Mouse (Mus musculus): ENCODE data around the gene Nfyc. TPM values are rescaled to one million over a fixed set of nuclear protein-coding genes. Genes with fewer than 3 reads are reported as not detected.

Nfyc gene
- total RNA-seq (2021) = 10 to 100 TPM; 45.1 to 49.4 TPM
- long read RNA-seq, experiment 1, transcript Nfyc-201 (10 exons, 1,932 nt) = major isoform, 22 of 47 reads
- long read RNA-seq, experiment 1, transcript Nfyc-205 (3 exons, 951 nt) = minor isoform, 5 of 47 reads
- long read RNA-seq, experiment 1, partial matches to known transcripts = 8 of 47 reads
- long read RNA-seq, experiment 1, other reads (novel, unspliced or antisense) = 10 of 47 reads
- long read RNA-seq, experiment 2, transcript Nfyc-201 (10 exons, 1,932 nt) = major isoform, 23 of 38 reads
- long read RNA-seq, experiment 2, partial matches to known transcripts = 0 of 38 reads
- long read RNA-seq, experiment 2, other reads (novel, unspliced or antisense) = 12 of 38 reads

- no peak for DNase-seq (ENCODE audit: low spot score in 2 of 2)
Observed at GRCm38 (mm10) chr4:120831472-120831871, at the start of gene Nfyc. Gene Nfyc (minus strand): TSS chr4:120831572.

DNA sequence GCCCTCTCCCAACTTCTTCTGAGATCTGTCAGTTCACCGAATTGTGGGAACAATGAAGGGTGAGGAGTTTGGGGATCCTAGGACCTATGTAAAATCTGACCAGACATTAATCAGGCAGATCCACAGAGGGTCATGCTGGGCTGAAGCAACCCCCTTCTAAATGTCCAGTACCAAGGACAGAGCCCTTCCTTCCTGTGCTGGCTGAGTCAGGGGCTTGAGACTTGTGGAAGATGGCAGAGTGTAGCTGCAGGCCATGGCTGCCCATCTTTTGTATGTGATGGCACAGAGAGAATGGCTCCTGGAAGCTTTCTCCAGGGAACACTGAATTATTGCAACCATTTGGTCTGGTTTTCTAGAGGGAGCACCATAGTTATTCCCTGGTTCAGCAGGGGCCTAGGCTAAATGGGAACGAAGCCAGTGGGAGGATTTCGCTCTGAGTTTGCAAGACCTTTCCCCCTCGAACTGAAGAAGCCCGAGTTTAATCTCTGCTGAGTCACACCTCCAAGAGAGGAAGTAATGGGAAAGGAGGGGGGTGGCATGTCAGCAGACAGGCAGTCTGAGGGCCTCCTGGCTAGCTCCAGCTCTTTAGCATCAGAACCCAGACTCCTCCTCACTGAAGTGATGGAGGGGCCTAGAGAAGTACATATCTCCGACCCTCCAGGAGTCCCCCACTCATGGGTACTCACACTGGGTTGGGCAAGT lies 49.5 kb upstream of the Nfyc start:
- DNase-seq (ENCODE audit: low spot score in 2 of 2) = no peak

DNA sequence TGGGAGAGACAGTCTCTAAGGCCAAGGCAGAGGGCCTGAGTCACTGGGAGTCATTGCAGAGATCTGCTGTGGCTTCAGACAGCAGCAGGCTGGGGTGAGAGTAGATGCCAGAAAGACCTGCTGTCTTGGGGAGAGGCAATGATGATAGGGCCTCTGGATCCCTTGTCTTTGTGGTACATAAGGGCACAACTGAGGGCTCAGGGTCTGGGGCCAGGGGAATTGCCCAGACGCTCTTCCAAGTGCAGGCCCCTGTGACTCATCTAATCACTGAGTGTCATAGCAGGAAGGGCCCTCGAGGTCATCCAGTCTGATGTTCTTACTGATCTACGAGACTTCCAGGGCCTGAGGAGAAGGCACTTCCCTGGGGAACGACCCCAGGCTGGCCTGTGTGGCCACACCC lies 48.0 kb upstream of the Nfyc start:
- DNase-seq (ENCODE audit: low spot score in 2 of 2) = no peak

- peak; percentile 66 to 75 for DNase-seq (ENCODE audit: low spot score in 2 of 2)
Observed at GRCm38 (mm10) chr4:120878728-120879127, 47.4 kb upstream of the Nfyc start.

DNA sequence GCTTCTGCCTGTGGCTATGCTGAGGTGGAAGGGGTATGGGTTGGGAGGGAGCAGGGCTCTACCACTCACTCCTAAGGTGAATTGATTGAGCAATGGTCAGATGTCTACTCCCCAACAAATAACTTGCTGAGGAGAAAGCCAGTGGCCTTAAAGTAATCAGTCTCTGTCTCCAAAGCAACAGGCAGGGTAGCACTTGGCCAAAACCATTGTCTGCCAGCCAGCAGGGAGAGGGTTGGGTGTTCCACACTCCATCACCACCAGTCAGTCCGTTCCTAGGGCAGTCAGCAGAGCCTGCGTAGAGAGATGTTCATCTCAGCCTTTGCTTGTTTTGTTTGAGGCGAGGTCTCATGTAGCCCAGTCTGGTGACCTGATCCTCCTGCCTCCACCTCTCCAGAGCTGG lies 44.6 kb upstream of the Nfyc start:
- DNase-seq (ENCODE audit: low spot score in 2 of 2) = no peak

DNA sequence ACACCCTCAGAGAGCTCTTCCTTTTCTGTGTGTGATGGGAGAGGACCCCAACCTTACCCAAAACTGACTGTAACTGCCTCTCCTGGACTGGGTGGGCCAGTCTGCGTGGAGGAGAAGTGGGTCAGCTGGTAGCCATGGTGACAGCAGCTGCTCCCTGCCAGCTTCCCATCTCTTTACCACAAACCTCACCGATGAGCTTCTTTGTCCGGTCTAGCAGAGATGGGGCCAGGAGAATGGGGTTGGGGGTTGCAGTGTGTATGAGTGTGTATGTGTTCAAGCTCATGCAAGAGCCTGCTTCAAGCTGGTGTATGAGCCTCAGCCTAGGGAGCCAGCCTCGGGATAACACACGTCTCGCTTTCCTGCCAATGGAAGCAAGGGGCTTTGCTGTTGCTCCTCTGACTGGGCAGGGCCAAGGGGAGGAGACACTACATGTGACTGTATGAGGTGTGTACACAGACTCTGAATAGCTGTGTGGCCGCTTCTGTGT lies 38.9 kb upstream of the Nfyc start:
- no peak for DNase-seq (ENCODE audit: low spot score in 2 of 2)

- no peak for DNase-seq (ENCODE audit: low spot score in 2 of 2)
Observed at GRCm38 (mm10) chr4:120868988-120869387, 37.6 kb upstream of the Nfyc start.

DNA sequence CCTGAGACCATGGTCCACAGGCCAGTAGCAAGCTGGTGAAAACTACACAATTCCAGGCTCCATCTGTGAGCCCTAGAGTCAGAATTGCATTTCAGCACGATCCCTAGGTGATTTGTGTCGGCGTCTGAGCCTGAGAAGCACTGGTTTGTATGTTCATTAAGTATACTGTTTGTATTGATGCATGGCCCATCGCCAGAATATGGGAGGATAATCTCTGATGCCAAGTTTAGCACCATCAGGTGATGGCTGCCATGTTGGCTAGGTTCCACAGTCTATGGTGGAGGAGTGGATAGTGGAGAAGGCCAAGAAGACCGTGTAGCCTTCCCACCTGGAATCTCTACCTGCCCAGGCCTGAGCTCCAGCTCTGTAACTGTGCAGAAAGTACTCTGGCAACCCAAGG lies 36.9 kb upstream of the Nfyc start:
- DNase-seq (ENCODE audit: low spot score in 2 of 2) = no peak

- no peak for DNase-seq (ENCODE audit: low spot score in 2 of 2)
Observed at GRCm38 (mm10) chr4:120866211-120866610, 34.8 kb upstream of the Nfyc start.

GRCm38 (mm10) chr4:120859865-120860264 lies 28.5 kb upstream of the Nfyc start:
- DNase-seq (ENCODE audit: low spot score in 2 of 2) = peak; percentile 68 to 77

GRCm38 (mm10) chr4:120856376-120856775 lies 25.0 kb upstream of the Nfyc start:
- no peak for DNase-seq (ENCODE audit: low spot score in 2 of 2)

- no peak for DNase-seq (ENCODE audit: low spot score in 2 of 2)
Observed at GRCm38 (mm10) chr4:120855360-120856060, 24.1 kb upstream of the Nfyc start.

DNA sequence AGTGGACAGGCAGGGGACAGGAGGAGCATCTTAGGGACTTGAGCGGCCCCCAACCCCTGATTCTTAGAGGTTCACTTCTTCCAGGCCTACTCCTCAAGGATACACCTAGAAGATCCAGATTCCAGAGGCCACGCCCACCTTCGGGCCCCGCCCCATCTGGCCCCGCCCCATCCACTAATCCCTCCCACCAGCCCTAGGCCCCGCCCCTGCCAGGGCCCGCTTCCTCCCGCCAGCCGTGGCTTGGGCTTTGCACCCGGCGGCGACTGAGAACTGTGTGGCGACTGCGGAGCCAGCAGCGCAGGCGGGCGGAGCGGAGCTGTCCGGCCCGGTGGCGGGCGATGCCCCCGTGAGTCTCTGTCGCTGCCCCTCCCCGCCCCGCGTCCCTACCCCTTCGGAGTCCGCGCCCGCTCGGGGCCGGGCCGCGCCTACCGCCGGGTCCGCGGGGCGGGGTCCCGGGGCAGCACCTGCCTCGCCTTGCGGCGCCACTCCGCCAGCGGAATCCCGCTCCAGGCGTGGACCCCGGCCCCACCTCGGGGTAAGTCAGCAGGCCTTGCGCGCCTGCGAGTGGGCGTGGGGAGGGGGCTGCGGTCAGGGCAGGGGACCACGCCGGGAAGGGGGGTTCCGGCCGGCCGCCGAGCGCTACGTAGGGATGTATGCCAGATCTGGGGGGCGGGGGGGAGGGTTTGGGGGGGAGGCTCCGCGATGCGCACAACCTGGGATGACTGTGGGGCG lies 23.4 kb upstream of the Nfyc start, which contains the start of gene Rims3:
Gene Rims3, plus strand, starts transcription at position 229 of the 732 bp plus-strand sequence.
- DNase-seq (ENCODE audit: low spot score in 2 of 2) = peak; percentile 70 to 74

- DNase-seq (ENCODE audit: low spot score in 2 of 2) = peak; percentile 71 to 88
Observed at GRCm38 (mm10) chr4:120850946-120851345, 19.6 kb upstream of the Nfyc start.

DNA sequence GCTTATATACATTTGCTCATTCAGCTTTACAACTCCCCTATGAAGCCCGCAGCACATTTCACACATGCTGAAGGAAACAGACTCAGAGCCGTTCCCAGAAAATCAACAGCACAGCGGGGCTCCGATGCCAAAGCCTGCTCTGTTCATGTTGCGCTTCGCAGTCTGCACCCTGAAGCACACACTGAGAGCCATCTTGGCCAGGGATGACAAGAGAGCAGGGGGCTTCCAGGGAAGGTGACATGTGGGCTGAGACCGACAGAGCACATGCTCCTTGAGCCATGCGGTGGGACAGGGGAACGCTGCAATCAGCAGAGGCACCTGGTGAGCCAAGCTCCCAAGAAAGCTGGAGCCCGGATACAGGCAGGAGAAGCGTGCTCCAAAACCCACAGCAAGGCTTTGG lies 18.1 kb upstream of the Nfyc start:
- DNase-seq (ENCODE audit: low spot score in 2 of 2) = no peak

- DNase-seq (ENCODE audit: low spot score in 2 of 2) = no peak
Observed at GRCm38 (mm10) chr4:120848909-120849308, 17.5 kb upstream of the Nfyc start.

- no peak for DNase-seq (ENCODE audit: low spot score in 2 of 2)
Observed at GRCm38 (mm10) chr4:120845098-120845497, 13.7 kb upstream of the Nfyc start.

- DNase-seq (ENCODE audit: low spot score in 2 of 2) = no peak
Observed at GRCm38 (mm10) chr4:120844423-120845082, 13.2 kb upstream of the Nfyc start.

- DNase-seq (ENCODE audit: low spot score in 2 of 2) = no peak
Observed at GRCm38 (mm10) chr4:120841342-120841741, 10.0 kb upstream of the Nfyc start.

- no peak for DNase-seq (ENCODE audit: low spot score in 2 of 2)
Observed at GRCm38 (mm10) chr4:120830767-120831166, 605 bp downstream of the Nfyc start.

DNA sequence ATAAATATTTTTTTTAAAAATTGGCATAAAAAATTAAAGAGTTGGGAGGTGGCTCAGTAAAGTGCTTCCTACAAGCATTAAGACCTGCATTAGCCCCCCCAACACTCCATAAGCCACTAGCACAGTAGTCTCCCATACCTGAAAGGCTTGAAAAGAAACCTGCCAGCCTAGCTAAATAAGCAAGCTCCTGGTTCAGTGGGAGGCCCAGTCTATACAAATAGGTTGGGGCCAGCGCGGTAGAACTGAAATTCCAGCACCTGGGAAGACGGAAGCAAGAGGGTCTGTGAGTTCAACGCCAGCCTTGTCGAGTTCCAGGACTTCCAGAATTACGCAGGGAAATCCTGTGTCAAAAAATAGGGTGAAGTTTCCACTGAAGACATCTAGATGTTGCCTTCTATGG lies 5.0 kb downstream of the Nfyc start:
- no peak for DNase-seq (ENCODE audit: low spot score in 2 of 2)

Measured in left cerebral cortex, adult 18-20 months (tissue).